ENCODE assay signal across 7 mouse cellular contexts in genomic region chrX:133688156-133688555, GRCm38 (mm10). TPM values are rescaled to one million over a fixed set of nuclear protein-coding genes. Genes with fewer than 3 reads are reported as not detected.
DNase-seq lines count a peak whose midpoint lies in the region; ATAC-seq and TF ChIP-seq lines count a peak whose summit lies in the region.

No protein-coding gene starts in this region.

- H3K27ac ChIP-seq in lung, embryonic 16.5 days (ENCODE audit: low read length): no peak overlapping the region
- H3K27ac ChIP-seq in cortical plate, adult 2 months (ENCODE audit: insufficient read depth, low read length): no peak overlapping the region
- 0 out of 2 replicates have a peak overlapping the region, but pooled peaks have one; percentile 34 for H3K27ac ChIP-seq in heart, embryonic 15.5 days
- H3K27ac ChIP-seq in liver, embryonic 11.5 days (ENCODE audit: low read depth, low read length): no peak overlapping the region
- peak overlapping the region; percentile 75 for H3K27ac ChIP-seq in stomach, embryonic 15.5 days

- ATAC-seq in lung, embryonic 16.5 days (ENCODE audit: low read depth): no peak
- ATAC-seq in heart, embryonic 15.5 days (replicated peaks; ENCODE audit: insufficient number of reproducible peaks, insufficient read depth, low FRiP score, low read depth): no peak
- ATAC-seq in liver, embryonic 11.5 days (replicated peaks; ENCODE audit: low FRiP score): no peak
- no peak for ATAC-seq in stomach, embryonic 15.5 days (ENCODE audit: insufficient read depth, low FRiP score, low read depth)

- peaks cover 27% of the 10 kb centered on the region for H3K27me3 ChIP-seq in lung, embryonic 16.5 days (ENCODE audit: control insufficient read depth, insufficient read depth, low read depth, low read length)
- peaks cover 40% of the 10 kb centered on the region for H3K27me3 ChIP-seq in heart, embryonic 15.5 days
- H3K27me3 ChIP-seq in liver, embryonic 11.5 days (replicated peaks; ENCODE audit: control insufficient read depth, insufficient read depth, low read length): peaks cover 69% of the 10 kb centered on the region
- 0 out of 2 replicates have a peak, but pooled peaks cover 3% of the 10 kb centered on the region for H3K27me3 ChIP-seq in stomach, embryonic 15.5 days (replicated peaks)

- H3K4me2 ChIP-seq in lung, embryonic 16.5 days (ENCODE audit: low read depth, low read length): peak overlapping the region; percentile 77
- peak overlapping the region; percentile 91 for H3K4me2 ChIP-seq in heart, embryonic 15.5 days
- H3K4me2 ChIP-seq in liver, embryonic 11.5 days: peak overlapping the region; percentile 73
- H3K4me2 ChIP-seq in stomach, embryonic 15.5 days: peak overlapping the region; percentile 74

- no peaks in the 10 kb centered on the region for H3K4me1 ChIP-seq in lung, embryonic 16.5 days (replicated peaks; ENCODE audit: control insufficient read depth, insufficient read depth, low read length)
- no peaks in the 10 kb centered on the region; the same call in 1 of the 2 replicates for H3K4me1 ChIP-seq in cortical plate, adult 2 months (ENCODE audit: control insufficient read depth, insufficient read depth, low read length)
- H3K4me1 ChIP-seq in heart, embryonic 15.5 days (replicated peaks): peaks cover 5% of the 10 kb centered on the region; the same call in 1 of the 2 replicates
- no peaks in the 10 kb centered on the region for H3K4me1 ChIP-seq in liver, embryonic 11.5 days (replicated peaks; ENCODE audit: control insufficient read depth, insufficient read depth, low read length)
- H3K4me1 ChIP-seq in stomach, embryonic 15.5 days: 0 out of 2 replicates have a peak, but pooled peaks cover 3% of the 10 kb centered on the region

- H3K4me3 ChIP-seq in lung, embryonic 16.5 days (ENCODE audit: low read length): peak overlapping the region; percentile 55
- H3K4me3 ChIP-seq in cortical plate, adult 2 months (ENCODE audit: insufficient read depth, low read length): peak overlapping the region; percentile 57
- H3K4me3 ChIP-seq in heart, embryonic 15.5 days: peak overlapping the region; percentile 61
- H3K4me3 ChIP-seq in liver, embryonic 11.5 days (ENCODE audit: low read depth, low read length): peak overlapping the region; percentile 46
- H3K4me3 ChIP-seq in stomach, embryonic 15.5 days (replicated peaks): peak overlapping the region; percentile 52

- DNase-seq in lung, postnatal 10 days: no peak
- no peak for DNase-seq in liver, embryonic 11.5 days (ENCODE audit: low spot score)
- DNase-seq in frontal cortex, adult 2 months (ENCODE audit: extremely low spot score in 1 of 2, low spot score in 1 of 2): no peak

- WGBS in lung, embryonic 16.5 days: 12% methylated on average over 22 of the region's 31 CpGs
- 17% methylated on average over 13 of the region's 31 CpGs for WGBS in heart, embryonic 15.5 days
- 18% methylated on average over 25 of the region's 31 CpGs for WGBS in liver, embryonic 11.5 days
- 12% methylated on average over 28 of the region's 31 CpGs for WGBS in stomach, embryonic 15.5 days

- H3K36me3 ChIP-seq in lung, embryonic 16.5 days (ENCODE audit: control insufficient read depth, insufficient read depth, low read length): no peaks in the 10 kb centered on the region
- H3K36me3 ChIP-seq in heart, embryonic 15.5 days: no peaks in the 10 kb centered on the region
- H3K36me3 ChIP-seq in liver, embryonic 11.5 days (ENCODE audit: control insufficient read depth, insufficient read depth, low read length): no peaks in the 10 kb centered on the region
- no peaks in the 10 kb centered on the region for H3K36me3 ChIP-seq in stomach, embryonic 15.5 days

- H3K9me3 ChIP-seq in lung, embryonic 16.5 days (ENCODE audit: control insufficient read depth, low read length): no peaks in the 10 kb centered on the region
- no peaks in the 10 kb centered on the region for H3K9me3 ChIP-seq in heart, embryonic 15.5 days (replicated peaks)
- no peaks in the 10 kb centered on the region for H3K9me3 ChIP-seq in liver, embryonic 11.5 days (ENCODE audit: control insufficient read depth, low read length)
- H3K9me3 ChIP-seq in stomach, embryonic 15.5 days: no peaks in the 10 kb centered on the region

- peak overlapping the region; percentile 52 for H3K9ac ChIP-seq in lung, embryonic 16.5 days (ENCODE audit: low read length)
- H3K9ac ChIP-seq in heart, embryonic 15.5 days: peak overlapping the region; percentile 51
- no peak overlapping the region for H3K9ac ChIP-seq in liver, embryonic 11.5 days (ENCODE audit: low read depth, low read length)
- H3K9ac ChIP-seq in stomach, embryonic 15.5 days: no peak overlapping the region

- TF ChIP-seq CTCF in cortical plate, adult 2 months (IDR thresholded peaks at IDR 0.05; ENCODE audit: extremely low read depth, insufficient read depth, low read length): no peak

- TF ChIP-seq POLR2A in cortical plate, adult 2 months (IDR thresholded peaks at IDR 0.05; ENCODE audit: extremely low read depth, insufficient read depth, low read length): no peak

RNA-seq across cellular contexts. Expression of gene Pcdh19, which starts 0.6 kb away (rescaled TPM):
- 1.7 and 2.1 TPM in 2 replicates for polyA plus RNA-seq in lung, embryonic 16.5 days (2015; fragmentation: Nextera tagmentation; extraction: Ambion mirVana)
- polyA plus RNA-seq in cortical plate, adult 2 months (2012; rRNA removed): 10.9 and 11.4 TPM in 2 replicates
- polyA plus RNA-seq in heart, embryonic 15.5 days (2015; fragmentation: Nextera tagmentation; extraction: Ambion mirVana): 0.58 and 1.0 TPM in 2 replicates
- 0.27 and 0.51 TPM in 2 replicates for polyA plus RNA-seq in liver, embryonic 11.5 days (2014; fragmentation: Nextera tagmentation; extraction: Ambion mirVana)
- polyA plus RNA-seq in stomach, embryonic 15.5 days (2015; fragmentation: Nextera tagmentation; extraction: Ambion mirVana): 3.4 and 3.7 TPM in 2 replicates
- polyA plus RNA-seq in frontal cortex, adult 2 months (2012; rRNA removed): 7.0 and 10.5 TPM in 2 replicates

Comparison
In these comparisons a context has a peak if more than half of its experiments do, and no peak if none do; other contexts are left out.
1. H3K27ac ChIP-seq: peak in heart, embryonic 15.5 days (single experiment) and stomach, embryonic 15.5 days (single experiment); none in lung, embryonic 16.5 days (single experiment), cortical plate, adult 2 months (single experiment) and liver, embryonic 11.5 days (single experiment).
2. H3K9ac ChIP-seq: peak in lung, embryonic 16.5 days (single experiment) and heart, embryonic 15.5 days (single experiment); none in liver, embryonic 11.5 days (single experiment) and stomach, embryonic 15.5 days (single experiment).
3. Peak in every context shown above with its lines, with median percentiles within 50 percentile points of each other: H3K4me2 ChIP-seq and H3K4me3 ChIP-seq.